Mouse (Mus musculus) common myeloid progenitor, adult 5-6 weeks (primary cell): ENCODE measurements around the gene Gm17087. TPM values are rescaled to one million over a fixed set of nuclear protein-coding genes. Genes with fewer than 3 reads are reported as not detected.
A peak's percentile ranks its signal among the peaks of the same experiment; 100 is the strongest.

Experiments used
- ATAC-seq: replicated peaks from 2 replicates; pipeline ENCODE4 v1.8.0; 2016; ENCODE audit warnings: low read depth, mild to moderate bottlenecking, moderate TSS enrichment, inconsistent platforms; ENCODE audit not compliant: poor library complexity, severe bottlenecking
- total RNA-seq: library from RNA; stranded (forward); fragments of 200-1000, 187-1606 nt; gene quantifications from 2 replicates; pipeline ENCODE4 v1.2.3, GENCODE M21; 2017

Gm17087 gene
- total RNA-seq, 1 experiment from 2014 or later: not detected

- no peak for ATAC-seq
Observed at GRCm38 (mm10) chr17:8551641-8552040, 15.1 kb downstream of the Gm17087 start.

- no peak for ATAC-seq
Observed at GRCm38 (mm10) chr17:8548733-8549132, 18.0 kb downstream of the Gm17087 start.

- ATAC-seq: no peak
Observed at GRCm38 (mm10) chr17:8546366-8546765, 20.4 kb downstream of the Gm17087 start.

DNA sequence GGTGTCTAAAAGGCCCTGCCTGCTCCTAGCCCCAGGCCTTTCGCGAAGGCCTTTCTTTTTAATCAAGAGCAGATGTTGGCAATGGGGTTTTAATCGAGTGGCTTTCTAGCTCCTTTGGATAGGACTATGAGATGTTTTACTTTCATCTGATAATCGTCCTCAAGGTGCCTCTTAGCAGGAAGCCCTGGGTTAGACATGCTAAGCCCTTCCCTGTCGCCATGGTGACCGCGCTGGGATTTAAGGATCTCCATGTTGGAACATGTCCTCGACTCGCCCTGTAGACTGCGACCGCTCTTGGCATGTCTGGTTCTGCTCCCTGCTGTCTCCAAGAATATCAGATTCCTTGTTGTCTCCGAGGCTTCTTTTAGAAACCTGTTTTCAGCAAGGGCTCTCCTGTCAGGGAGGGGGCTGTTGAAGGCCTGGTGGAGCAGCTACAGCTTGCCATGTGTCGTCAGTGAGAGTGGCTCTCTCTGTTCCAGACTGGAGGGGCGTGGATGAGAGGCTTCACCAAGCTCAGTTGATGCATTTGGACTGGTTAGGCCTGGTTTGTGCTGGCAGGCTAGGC lies 24.7 kb downstream of the Gm17087 start:
- ATAC-seq: no peak

GRCm38 (mm10) chr17:8538102-8538501 lies 28.6 kb downstream of the Gm17087 start:
- no peak for ATAC-seq

- no peak for ATAC-seq
Observed at GRCm38 (mm10) chr17:8536522-8536921, 30.2 kb downstream of the Gm17087 start.

GRCm38 (mm10) chr17:8533828-8534227 lies 32.9 kb downstream of the Gm17087 start:
- ATAC-seq: 0 out of 2 replicates have a peak, but pooled peaks have one; percentile 32

DNA sequence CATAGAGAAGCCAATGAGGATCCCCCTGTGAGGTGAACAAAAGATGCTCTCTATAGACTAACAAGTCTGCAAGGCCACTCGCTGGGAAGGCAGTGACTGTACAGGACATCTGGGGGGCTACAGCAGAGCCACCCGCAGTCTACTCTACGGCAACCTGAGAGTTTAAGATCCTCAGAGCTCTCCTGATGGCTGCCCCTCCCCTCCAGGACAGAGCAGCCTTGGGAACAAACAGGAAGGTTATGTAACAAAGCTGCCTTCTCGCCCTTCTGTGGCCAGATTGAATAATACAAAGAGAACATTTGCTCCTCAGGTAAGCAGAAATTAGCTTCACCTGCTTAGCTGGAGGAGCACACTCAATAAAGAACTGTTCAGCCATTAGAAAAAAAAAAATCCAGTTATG lies 34.1 kb downstream of the Gm17087 start:
- ATAC-seq: no peak

DNA sequence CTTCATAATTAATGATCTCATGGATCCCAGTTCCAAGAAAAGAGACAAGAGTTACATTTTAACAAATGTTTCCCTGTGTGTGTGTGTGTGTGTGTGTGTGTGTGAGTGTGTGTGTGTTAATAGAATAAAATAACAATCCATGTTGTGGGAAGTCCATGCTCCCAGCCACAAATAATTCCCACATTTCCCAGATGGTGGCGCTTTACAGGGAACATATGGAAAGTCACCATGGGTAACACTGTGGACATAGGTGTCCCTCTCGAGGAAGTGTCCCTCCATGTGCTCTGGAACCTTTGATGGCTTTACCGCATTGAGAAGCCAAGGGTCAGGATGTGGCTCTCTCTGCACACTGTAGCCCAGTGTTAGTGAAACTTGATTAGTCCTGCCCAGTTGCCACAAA lies 38.1 kb downstream of the Gm17087 start:
- no peak for ATAC-seq

- ATAC-seq: no peak
Observed at GRCm38 (mm10) chr17:8526815-8527261, 39.9 kb downstream of the Gm17087 start.

DNA sequence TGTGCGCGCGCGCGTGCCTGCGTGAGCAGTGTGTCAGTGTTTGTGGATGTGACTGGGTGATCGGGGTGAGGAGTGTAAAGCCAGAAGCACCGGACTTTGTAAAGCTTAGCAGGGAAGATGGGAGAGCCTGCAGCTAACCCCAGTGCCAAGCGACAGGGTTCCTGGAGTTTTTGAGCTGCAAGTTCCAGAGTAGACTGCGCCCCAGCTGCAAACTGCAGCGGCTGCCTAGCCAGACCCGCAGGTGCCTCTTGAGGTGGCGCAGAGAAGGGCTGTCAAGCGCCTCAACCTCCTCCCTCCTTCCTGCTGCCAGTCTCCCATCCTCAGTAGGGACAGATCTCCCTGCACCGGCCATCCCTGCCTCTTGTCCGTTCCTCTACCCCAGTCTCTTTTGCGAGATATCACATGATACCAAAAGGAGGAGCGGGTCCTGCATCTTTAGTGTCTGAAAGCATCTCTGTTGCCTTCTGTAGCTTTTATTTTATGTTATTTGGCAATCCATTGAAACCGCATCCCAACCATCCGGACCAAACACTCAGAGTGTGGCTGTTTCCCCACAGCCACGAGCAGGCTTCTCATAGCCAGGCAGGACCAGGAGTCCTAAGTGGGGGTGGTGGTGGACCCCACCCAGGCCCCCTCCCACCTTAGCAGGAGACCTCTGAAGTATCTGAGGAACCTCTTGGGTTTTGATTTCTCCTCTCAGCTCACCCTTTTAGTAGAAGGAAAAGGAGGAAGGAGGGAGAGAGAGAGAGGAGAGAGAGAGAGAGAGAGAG lies 40.6 kb downstream of the Gm17087 start:
- ATAC-seq: no peak

GRCm38 (mm10) chr17:8525225-8525721 lies 41.5 kb downstream of the Gm17087 start, which contains the start of gene Pde10a:
Pde10a (plus strand) TSS chr17:8525372.
- ATAC-seq: 0 out of 2 replicates have a peak, but pooled peaks have one; percentile 12

DNA sequence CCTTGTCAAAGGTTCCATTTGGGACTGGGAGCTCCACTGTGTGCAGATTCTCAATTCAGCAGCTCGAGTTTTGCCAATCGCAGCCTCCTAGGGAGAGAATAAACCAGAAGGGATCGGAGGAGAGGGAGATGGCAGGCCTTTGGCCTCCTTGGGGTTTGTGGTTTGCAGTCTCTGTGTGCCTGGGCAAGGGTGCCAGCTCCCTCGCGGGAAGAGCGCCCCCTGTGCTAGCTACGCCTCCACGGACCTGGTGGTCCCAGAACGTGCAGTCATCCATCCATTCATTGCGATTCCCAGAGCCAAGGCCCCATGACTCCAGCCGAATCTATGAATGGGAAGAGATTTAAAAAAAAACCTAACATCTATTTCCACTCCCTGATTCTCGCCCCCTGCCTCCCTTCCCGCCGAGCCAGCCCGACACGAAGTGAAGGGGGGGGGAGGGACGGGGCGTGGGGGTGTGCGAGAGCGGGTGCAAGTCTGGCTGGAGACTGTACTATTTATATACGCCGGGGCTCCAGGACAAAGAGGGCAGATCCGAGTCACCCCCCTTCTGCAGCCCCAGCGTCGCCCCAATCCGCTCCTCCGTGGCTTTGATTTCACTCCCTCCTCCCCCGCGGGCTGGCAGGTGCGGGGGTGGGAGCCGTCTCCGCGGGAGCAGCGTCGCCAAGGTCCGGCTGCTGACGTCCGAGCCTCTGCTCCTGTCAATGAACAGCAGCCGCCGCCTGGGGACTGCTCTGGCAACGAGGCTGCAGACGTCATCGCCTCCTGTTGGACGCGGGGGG lies 42.2 kb downstream of the Gm17087 start:
- peak; percentile 51 for ATAC-seq

DNA sequence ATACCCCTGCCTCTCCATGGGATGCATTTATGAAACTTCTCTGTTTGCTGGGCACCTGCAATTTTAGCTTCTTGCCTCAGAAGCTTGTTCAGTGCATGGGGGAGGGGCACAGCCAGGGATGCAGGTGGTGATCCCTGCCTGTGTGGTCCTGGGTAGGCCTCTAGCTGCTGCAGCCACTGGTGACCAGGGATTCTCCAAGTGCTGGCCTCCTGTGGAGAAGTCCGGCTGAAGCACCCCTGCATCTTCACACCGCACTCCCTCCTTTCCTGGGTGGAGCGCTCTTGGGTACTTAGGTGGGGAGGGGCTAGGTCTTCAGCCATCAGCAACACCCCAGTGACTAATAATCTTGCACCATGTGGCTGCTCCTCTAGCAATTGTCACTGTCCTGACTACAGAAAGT lies 42.8 kb downstream of the Gm17087 start:
- no peak for ATAC-seq

GRCm38 (mm10) chr17:8516006-8516405 lies 50.7 kb downstream of the Gm17087 start:
- no peak for ATAC-seq

Other genes with a start within 250 kb of the Gm17087 start
- gene Prr18, start 229.5 kb downstream of the Gm17087 start, total RNA-seq: 0.32 and 0.34 TPM in 2 replicates
- gene T2, start 211.0 kb downstream of the Gm17087 start, total RNA-seq: not detected in 2 replicates
- gene T, start 132.5 kb downstream of the Gm17087 start, total RNA-seq: not detected in 2 replicates
- 8.4 and 16.1 TPM in 2 replicates for gene Pde10a, start 41.6 kb downstream of the Gm17087 start, total RNA-seq